Mouse (Mus musculus) embryonic facial prominence, embryonic 12.5 days (tissue): ENCODE measurements around the gene Fzd10. TPM values are rescaled to one million over a fixed set of nuclear protein-coding genes. Genes with fewer than 3 reads are reported as not detected.

Experiments
- ATAC-seq: fragments of 200-750 bp; cut with Nextera tagmentation; 2 replicates; pipeline ENCODE4 v1.8.0; 2017; ENCODE audit not compliant: insufficient number of reproducible peaks, insufficient read depth, low FRiP score, low TSS enrichment
- H3K27ac ChIP-seq: fragments of 300-500 bp; sonication (generic); 2 replicates; pipeline ENCODE4 v1.5.1; 2016; ENCODE audit warnings: mild to moderate bottlenecking
- H3K27me3 ChIP-seq: fragments of 300-500 bp; sonication (generic); 2 replicates; pipeline ENCODE4 v1.6.1; 2016; ENCODE audit warnings: mild to moderate bottlenecking, moderate library complexity
- H3K36me3 ChIP-seq: fragments of 300-500 bp; sonication (generic); 2 replicates; pipeline ENCODE4 v1.6.1; 2016; ENCODE audit warnings: mild to moderate bottlenecking
- H3K4me1 ChIP-seq: fragments of 300-500 bp; sonication (generic); 2 replicates; pipeline ENCODE4 v1.6.1; 2016
- H3K4me2 ChIP-seq: fragments of 300-500 bp; sonication (generic); replicated peaks from 2 replicates; pipeline ENCODE4 v1.6.1; 2016; ENCODE audit warnings: mild to moderate bottlenecking, moderate library complexity
- H3K4me3 ChIP-seq: fragments of 300-500 bp; sonication (generic); 2 replicates; pipeline ENCODE4 v1.5.1; 2016; ENCODE audit warnings: mild to moderate bottlenecking
- H3K9ac ChIP-seq: fragments of 300-500 bp; sonication (generic); 2 replicates; pipeline ENCODE4 v1.6.1; 2016; ENCODE audit warnings: mild to moderate bottlenecking, moderate library complexity
- H3K9me3 ChIP-seq: fragments of 300-500 bp; sonication (generic); 2 replicates; pipeline ENCODE4 v1.6.1; 2016; ENCODE audit warnings: mild to moderate bottlenecking, moderate library complexity
- WGBS: fragments of 180-500 bp; shearing (Covaris S2); methylation state at CpG from one replicate; pipeline ENCODE4 v1.1.7; 2016; 5-methylcytosine and 5-hydroxymethylcytosine counted together
- polyA plus RNA-seq: library from polyadenylated mRNA; unstranded; fragments of >200 nt; fragmentation: Nextera tagmentation; extraction: Ambion mirVana; gene quantifications from 2 replicates; pipeline ENCODE4 v1.2.1, GENCODE M21; 2016

The Fzd10 gene
- polyA plus RNA-seq, 1 experiment from 2014 or later, result 8.2 TPM

DNA sequence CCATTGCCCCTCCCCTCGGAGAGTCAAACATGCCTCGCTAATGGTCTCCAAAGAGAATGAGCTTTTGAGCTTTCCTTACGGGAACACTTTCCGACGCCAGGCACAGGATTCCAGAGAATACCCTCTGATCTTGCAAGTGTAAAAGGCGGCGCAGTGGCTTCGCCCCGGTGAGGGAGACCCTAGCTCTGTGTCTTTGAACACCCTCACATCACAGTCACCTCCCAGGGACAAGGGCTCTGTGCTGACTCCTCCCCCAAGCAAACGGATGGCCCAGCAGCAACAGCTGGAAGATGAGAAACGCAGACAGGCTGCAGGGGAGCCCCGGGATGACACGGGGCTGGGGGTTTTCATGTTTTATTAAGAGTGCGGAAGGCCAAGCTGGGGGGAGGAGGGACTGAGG lies 6.0 kb downstream of the Fzd10 start:
- H3K9me3 ChIP-seq, result no peaks in the 10 kb centered on the region
- H3K4me1 ChIP-seq, result peaks cover 33% of the 10 kb centered on the region
- H3K4me2 ChIP-seq, result peak overlapping the region; percentile 20; the same call in 1 of the 2 replicates
- peaks cover 12% of the 10 kb centered on the region for H3K27me3 ChIP-seq
- no peak for ATAC-seq
- H3K4me3 ChIP-seq, result no peak overlapping the region
- H3K27ac ChIP-seq, result no peak overlapping the region
- WGBS, result 8% methylated on average over 14 of the region's 14 CpGs
- H3K36me3 ChIP-seq, result no peaks in the 10 kb centered on the region
- H3K9ac ChIP-seq, result no peak overlapping the region

GRCm38 (mm10) chr5:128609091-128609490 lies 8.4 kb downstream of the Fzd10 start:
- H3K36me3 ChIP-seq, result no peaks in the 10 kb centered on the region
- 0 out of 2 replicates have a peak, but pooled peaks cover 2% of the 10 kb centered on the region for H3K27me3 ChIP-seq
- H3K27ac ChIP-seq, result no peak overlapping the region
- WGBS, result 82% methylated on average over 7 of the region's 7 CpGs
- ATAC-seq, result no peak
- H3K4me1 ChIP-seq, result peaks cover 19% of the 10 kb centered on the region
- no peaks in the 10 kb centered on the region for H3K9me3 ChIP-seq
- no peak overlapping the region for H3K9ac ChIP-seq
- no peak overlapping the region for H3K4me3 ChIP-seq
- no peak overlapping the region for H3K4me2 ChIP-seq

DNA sequence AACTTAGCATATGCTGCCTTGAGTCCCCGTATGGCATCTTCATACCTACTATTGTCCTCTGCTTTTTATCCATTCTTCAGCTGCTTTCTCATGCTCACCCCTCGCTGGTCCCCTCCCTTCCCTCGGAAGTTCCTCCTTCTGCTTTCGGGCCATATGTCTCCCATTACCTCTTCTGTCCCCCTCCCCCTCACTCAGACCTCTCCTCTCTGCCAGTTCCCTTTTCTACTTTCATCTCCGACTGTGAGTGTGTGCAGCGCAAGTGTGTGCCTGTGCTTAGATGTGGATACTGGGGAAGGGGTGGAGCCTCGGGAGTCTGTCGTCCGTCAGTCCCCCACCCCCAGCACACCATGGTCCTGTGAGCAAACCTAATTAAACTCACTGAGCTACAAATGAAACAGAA lies 17.0 kb downstream of the Fzd10 start:
- no peaks in the 10 kb centered on the region for H3K27me3 ChIP-seq
- H3K4me3 ChIP-seq, result peak overlapping the region; percentile 12; the same call in 1 of the 2 replicates
- ATAC-seq, result peak; percentile 71; the same call in 1 of the 2 replicates

DNA sequence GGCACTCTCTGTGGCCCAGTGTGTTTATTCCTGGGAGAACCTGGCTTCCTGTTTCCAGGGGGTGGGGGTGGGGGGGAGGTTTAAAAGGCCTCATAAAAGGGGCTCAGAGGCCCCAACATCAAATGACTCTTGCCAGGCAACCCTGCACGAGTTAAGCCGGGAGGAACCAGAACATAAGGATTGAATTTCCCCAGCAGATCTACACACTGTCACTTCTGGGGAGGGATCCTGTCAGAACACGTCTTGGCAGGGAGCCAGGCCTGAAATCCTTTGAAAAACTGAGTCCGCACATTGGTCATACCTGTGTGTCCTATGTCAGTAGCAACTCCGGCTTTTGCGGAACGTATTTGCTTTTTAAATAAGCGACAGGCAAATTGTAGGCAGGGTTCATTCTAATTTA lies 19.3 kb downstream of the Fzd10 start:
- no peak overlapping the region for H3K4me3 ChIP-seq
- H3K4me1 ChIP-seq, result peaks cover 42% of the 10 kb centered on the region
- 7% methylated on average over 8 of the region's 8 CpGs for WGBS
- H3K9ac ChIP-seq, result no peak overlapping the region
- ATAC-seq, result peak; percentile 38; the same call in 1 of the 2 replicates
- peak overlapping the region; percentile 31; the same call in 1 of the 2 replicates for H3K4me2 ChIP-seq
- H3K27ac ChIP-seq, result peak overlapping the region; percentile 84
- H3K9me3 ChIP-seq, result no peaks in the 10 kb centered on the region
- no peaks in the 10 kb centered on the region for H3K36me3 ChIP-seq
- H3K27me3 ChIP-seq, result no peaks in the 10 kb centered on the region

More for the DNA sequence above, 17.0 kb downstream of the Fzd10 start:
- 2% methylated on average over 9 of the region's 9 CpGs for WGBS
- Histone ChIP-seq H3K9ac (peak overlapping the region; percentile 40; the same call in 1 of the 2 replicates), H3K36me3 (no peaks in the 10 kb centered on the region), H3K4me2 (peak overlapping the region; percentile 41), H3K4me1 (peaks cover 42% of the 10 kb centered on the region), H3K9me3 (no peaks in the 10 kb centered on the region), H3K27ac (peak overlapping the region; percentile 78)

- Histone ChIP-seq H3K9ac (no peak overlapping the region), H3K27me3 (no peaks in the 10 kb centered on the region), H3K4me3 (no peak overlapping the region), H3K9me3 (no peaks in the 10 kb centered on the region), H3K4me1 (peaks cover 42% of the 10 kb centered on the region), H3K36me3 (no peaks in the 10 kb centered on the region), H3K27ac (peak overlapping the region; percentile 84), H3K4me2 (peak overlapping the region; percentile 31)
- WGBS, result 4% methylated on average over 9 of the region's 9 CpGs
- no peak for ATAC-seq
Measured at GRCm38 (mm10) chr5:128620408-128620807, 19.8 kb downstream of the Fzd10 start.

DNA sequence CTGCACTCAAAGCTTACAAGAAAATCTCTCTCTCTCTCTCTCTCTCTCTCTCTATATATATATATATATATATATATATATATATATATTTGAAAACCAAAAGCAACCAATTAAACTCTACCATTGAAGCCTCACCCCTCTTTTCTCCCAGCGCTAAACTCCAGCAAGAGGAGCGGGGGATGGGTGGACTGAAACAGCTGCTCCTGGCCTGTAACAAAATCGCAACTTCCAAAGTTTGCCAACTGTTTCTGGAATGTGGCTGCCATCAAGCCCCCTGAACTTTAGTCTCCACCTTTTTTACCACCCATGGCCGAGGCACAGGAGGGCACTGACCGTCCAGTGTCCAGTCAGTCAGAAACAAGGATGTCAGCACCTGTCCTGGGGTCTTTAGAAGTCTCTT lies 27.1 kb downstream of the Fzd10 start:
- no peak overlapping the region for H3K4me2 ChIP-seq
- H3K27ac ChIP-seq, result no peak overlapping the region
- no peaks in the 10 kb centered on the region for H3K9me3 ChIP-seq
- H3K4me3 ChIP-seq, result no peak overlapping the region
- H3K9ac ChIP-seq, result no peak overlapping the region
- H3K36me3 ChIP-seq, result no peaks in the 10 kb centered on the region
- WGBS, result 43% methylated on average over 5 of the region's 5 CpGs
- no peak for ATAC-seq
- H3K27me3 ChIP-seq, result no peaks in the 10 kb centered on the region
- peaks cover 17% of the 10 kb centered on the region for H3K4me1 ChIP-seq

- no peaks in the 10 kb centered on the region for H3K36me3 ChIP-seq
- WGBS, result 51% methylated on average over 9 of the region's 9 CpGs
- no peak overlapping the region for H3K9ac ChIP-seq
- peaks cover 19% of the 10 kb centered on the region for H3K4me1 ChIP-seq
- peak overlapping the region; percentile 84 for H3K27ac ChIP-seq
- no peaks in the 10 kb centered on the region for H3K9me3 ChIP-seq
- H3K27me3 ChIP-seq, result no peaks in the 10 kb centered on the region
- H3K4me3 ChIP-seq, result 0 out of 2 replicates have a peak overlapping the region, but pooled peaks have one; percentile 3
- no peak for ATAC-seq
- H3K4me2 ChIP-seq, result peak overlapping the region; percentile 35
Measured at GRCm38 (mm10) chr5:128636648-128637047, 36.0 kb downstream of the Fzd10 start.

GRCm38 (mm10) chr5:128637071-128638015 lies 36.7 kb downstream of the Fzd10 start:
- peaks cover 19% of the 10 kb centered on the region for H3K4me1 ChIP-seq
- peak overlapping the region; percentile 84 for H3K27ac ChIP-seq
- no peak overlapping the region for H3K9ac ChIP-seq
- H3K4me2 ChIP-seq, result peak overlapping the region; percentile 35; the same call in 1 of the 2 replicates
- no peaks in the 10 kb centered on the region for H3K9me3 ChIP-seq
- WGBS, result 66% methylated on average over 26 of the region's 26 CpGs
- no peaks in the 10 kb centered on the region for H3K27me3 ChIP-seq
- no peak overlapping the region for H3K4me3 ChIP-seq
- no peaks in the 10 kb centered on the region for H3K36me3 ChIP-seq
- peak; percentile 73; the same call in 1 of the 2 replicates for ATAC-seq

GRCm38 (mm10) chr5:128638716-128639115 lies 38.1 kb downstream of the Fzd10 start:
- no peak for ATAC-seq
- Histone ChIP-seq H3K4me3 (no peak overlapping the region), H3K27me3 (no peaks in the 10 kb centered on the region), H3K27ac (no peak overlapping the region), H3K9me3 (no peaks in the 10 kb centered on the region), H3K9ac (no peak overlapping the region), H3K4me1 (peaks cover 19% of the 10 kb centered on the region), H3K36me3 (no peaks in the 10 kb centered on the region), H3K4me2 (no peak overlapping the region)
- WGBS, result 30% methylated on average over 9 of the region's 9 CpGs

- H3K4me2 ChIP-seq, result no peak overlapping the region
- no peaks in the 10 kb centered on the region for H3K9me3 ChIP-seq
- WGBS, result 81% methylated on average over 4 of the region's 4 CpGs
- H3K4me1 ChIP-seq, result peaks cover 12% of the 10 kb centered on the region; the same call in 1 of the 2 replicates
- ATAC-seq, result no peak
- no peak overlapping the region for H3K27ac ChIP-seq
- no peaks in the 10 kb centered on the region for H3K36me3 ChIP-seq
- no peaks in the 10 kb centered on the region for H3K27me3 ChIP-seq
- H3K9ac ChIP-seq, result no peak overlapping the region
- no peak overlapping the region for H3K4me3 ChIP-seq
Measured at GRCm38 (mm10) chr5:128643065-128643464, 42.4 kb downstream of the Fzd10 start.

DNA sequence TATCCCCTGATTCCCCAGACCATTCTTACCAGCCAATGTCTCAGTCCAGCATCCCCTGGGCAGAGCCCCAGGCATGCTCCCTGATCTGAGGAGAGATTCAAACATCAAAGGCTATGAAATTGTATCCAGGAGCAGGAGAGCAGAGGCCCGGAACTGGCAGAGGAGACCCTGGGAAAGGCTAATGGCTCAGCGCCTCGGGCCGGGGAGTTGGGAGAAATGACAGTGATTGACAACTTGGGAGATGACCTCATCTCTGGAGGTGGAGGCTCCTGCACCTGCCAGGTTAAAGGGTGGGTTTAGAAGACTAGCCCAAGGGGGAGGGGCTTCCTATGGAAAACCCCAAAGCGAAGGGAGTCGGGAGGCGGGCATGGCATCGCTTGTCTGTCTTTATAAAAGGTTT lies 45.1 kb downstream of the Fzd10 start:
- no peak overlapping the region for H3K9ac ChIP-seq
- WGBS, result 51% methylated on average over 8 of the region's 8 CpGs
- no peak overlapping the region for H3K4me2 ChIP-seq
- no peaks in the 10 kb centered on the region for H3K27me3 ChIP-seq
- H3K9me3 ChIP-seq, result no peaks in the 10 kb centered on the region
- ATAC-seq, result no peak
- no peaks in the 10 kb centered on the region for H3K36me3 ChIP-seq
- no peak overlapping the region for H3K27ac ChIP-seq
- no peak overlapping the region for H3K4me3 ChIP-seq
- H3K4me1 ChIP-seq, result peaks cover 6% of the 10 kb centered on the region; the same call in 1 of the 2 replicates

DNA sequence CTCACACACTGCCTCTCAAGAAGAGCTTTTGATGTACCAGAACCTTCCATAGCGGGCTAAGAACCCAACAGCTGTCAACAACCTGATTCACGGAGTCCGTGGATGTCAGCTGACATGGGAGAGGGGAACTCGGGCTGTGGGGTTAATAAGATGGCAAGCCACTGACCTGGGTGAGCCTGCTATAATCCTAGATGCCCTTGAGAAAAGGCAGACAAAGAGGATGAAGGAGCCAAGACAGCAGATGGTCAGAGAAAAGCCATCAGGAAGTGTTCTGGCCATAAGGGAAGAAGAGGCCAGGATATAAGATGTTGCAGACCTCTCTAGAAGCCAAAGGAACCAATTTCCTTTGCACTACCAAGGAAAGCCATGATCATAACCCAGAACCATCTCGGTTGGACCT lies 45.6 kb downstream of the Fzd10 start:
- Histone ChIP-seq H3K4me3 (no peak overlapping the region), H3K9me3 (no peaks in the 10 kb centered on the region), H3K4me2 (no peak overlapping the region), H3K36me3 (no peaks in the 10 kb centered on the region), H3K27me3 (no peaks in the 10 kb centered on the region), H3K4me1 (peaks cover 5% of the 10 kb centered on the region; the same call in 1 of the 2 replicates), H3K9ac (no peak overlapping the region), H3K27ac (no peak overlapping the region)
- ATAC-seq, result no peak
- WGBS, result 83% methylated on average over 5 of the region's 5 CpGs
